Mouse (Mus musculus) thymus, postnatal 25 days (tissue): ENCODE measurements around the gene Apip.

ENCODE experiments used
- DNase-seq: peaks from one replicate; pipeline ENCODE4 v3.0.0; 2022

The Apip gene

GRCm38 (mm10) chr2:103106172-103106571 is 32.7 kb downstream of the Apip start:
- no peak for DNase-seq

GRCm38 (mm10) chr2:103111669-103112068 is 38.2 kb downstream of the Apip start:
- no peak for DNase-seq

- DNase-seq, result no peak
Observed at GRCm38 (mm10) chr2:103117212-103117611, 43.7 kb downstream of the Apip start.

- no peak for DNase-seq
Observed at GRCm38 (mm10) chr2:103118324-103119196, 45.1 kb downstream of the Apip start.

- no peak for DNase-seq
Observed at GRCm38 (mm10) chr2:103119197-103119854, 45.9 kb downstream of the Apip start.

GRCm38 (mm10) chr2:103129676-103130075 is 56.2 kb downstream of the Apip start:
- no peak for DNase-seq

- DNase-seq, result peak; percentile 11
Observed at GRCm38 (mm10) chr2:103131145-103131544, 57.7 kb downstream of the Apip start.

- DNase-seq, result no peak
Observed at GRCm38 (mm10) chr2:103138529-103139265, 65.2 kb downstream of the Apip start.
